Mouse (Mus musculus): Measurements from ENCODE around the gene Dok7. TPM values are rescaled to one million over a fixed set of nuclear protein-coding genes. Genes with fewer than 3 reads are reported as not detected.

The Dok7 gene
- total and polyA plus RNA-seq, 3 experiments, result not detected

GRCm38 (mm10) chr5:35112444-35112843 is 55.9 kb downstream of the Dok7 start:
- Histone ChIP-seq H3K79me2 (replicated peaks; ENCODE audit: control insufficient read depth, extremely low read depth, insufficient read depth, poor library complexity, severe bottlenecking) (no peaks in the 10 kb centered on the region), H3K4me2 (ENCODE audit: insufficient read depth, low read depth, poor library complexity, severe bottlenecking) (no peak overlapping the region), H3K4me3 (replicated peaks in 1 of 3; ENCODE audit: low read depth in 2 of 3, low read length in 2 of 3, poor library complexity in 1 of 3) (no peak overlapping the region), H3K9me3 (replicated peaks; ENCODE audit: low read length) (no peaks in the 10 kb centered on the region), H3K27me3 (replicated peaks) (peaks cover 39% of the 10 kb centered on the region), H3K4me1 (ENCODE audit: control insufficient read depth in 1 of 2, insufficient read depth in 2 of 2) (peaks cover 4 to 6% of the 10 kb centered on the region in 2 experiments; a peak in 3 of 4 replicates), H3K9ac (ENCODE audit: insufficient read depth, low read depth) (no peak overlapping the region), H3K36me3 (replicated peaks in 1 of 2; ENCODE audit: control insufficient read depth in 1 of 2, insufficient read depth in 1 of 2, low read length in 1 of 2) (no peaks in the 10 kb centered on the region), H3K27ac (ENCODE audit: insufficient read depth, low read depth) (no peak overlapping the region)
- no peak for TF ChIP-seq TCF12 (IDR thresholded peaks at IDR 0.05; ENCODE audit: low read depth, low read length)
- TF ChIP-seq RAD21 (IDR thresholded peaks at IDR 0.05; ENCODE audit: low read depth, low read length), result no peak
- TF ChIP-seq UBTF (IDR thresholded peaks at IDR 0.05; ENCODE audit: low read depth, low read length), result no peak
- TF ChIP-seq CHD2 (IDR thresholded peaks at IDR 0.05; ENCODE audit: low read length), result no peak
- no peak for TF ChIP-seq IRF4 (IDR thresholded peaks at IDR 0.05; ENCODE audit: low read depth, low read length)
- TF ChIP-seq MAX (IDR thresholded peaks at IDR 0.05; ENCODE audit: low read length), result no peak
- no peak for TF ChIP-seq E2F4 (IDR thresholded peaks at IDR 0.05; ENCODE audit: insufficient replicate concordance, low read depth, low read length)
- no peak for DNase-seq (ENCODE audit: extremely low read depth)
- in situ Hi-C loops (cut with MboI; ENCODE audit: low pct_ligation_motif_present, low pct_unique_long_range_greater_than_20kb, low sequenced_read_pairs), result no loop called here
- dilution Hi-C loops (cut with MboI; ENCODE audit: extremely low pct_ligation_motif_present, extremely low pct_unique_long_range_greater_than_20kb, low sequenced_read_pairs), result no loop called here

DNA sequence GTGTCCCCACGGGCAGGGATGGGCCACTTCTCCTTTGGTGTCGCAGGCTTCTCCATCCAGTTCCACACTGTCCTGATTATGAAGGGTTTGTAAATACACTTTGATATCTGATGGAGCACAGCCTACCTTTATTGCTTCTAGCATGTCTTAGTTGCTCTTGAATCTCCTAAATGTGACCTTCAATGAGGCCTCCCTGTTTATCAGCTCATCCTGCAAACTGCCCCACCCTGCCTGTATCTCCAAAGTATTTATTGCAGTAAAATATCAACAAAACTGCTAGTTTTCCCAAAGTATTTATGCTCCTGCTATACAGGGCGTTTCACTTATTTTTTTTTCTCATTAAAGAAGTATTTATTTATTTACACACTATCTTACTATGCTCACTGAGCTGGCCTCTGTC is 59.4 kb downstream of the Dok7 start:
- Histone ChIP-seq H3K27me3 (replicated peaks) (peaks cover 55% of the 10 kb centered on the region), H3K4me3 (replicated peaks in 1 of 3; ENCODE audit: low read depth in 2 of 3, low read length in 2 of 3, poor library complexity in 1 of 3) (no peak overlapping the region), H3K9me3 (replicated peaks; ENCODE audit: low read length) (no peaks in the 10 kb centered on the region), H3K4me2 (ENCODE audit: insufficient read depth, low read depth, poor library complexity, severe bottlenecking) (no peak overlapping the region), H3K79me2 (replicated peaks; ENCODE audit: control insufficient read depth, extremely low read depth, insufficient read depth, poor library complexity, severe bottlenecking) (no peaks in the 10 kb centered on the region), H3K27ac (ENCODE audit: insufficient read depth, low read depth) (no peak overlapping the region), H3K4me1 (ENCODE audit: control insufficient read depth in 1 of 2, insufficient read depth in 2 of 2) (peaks cover 4 to 5% of the 10 kb centered on the region in 2 experiments; a peak in 3 of 4 replicates), H3K36me3 (replicated peaks in 1 of 2; ENCODE audit: control insufficient read depth in 1 of 2, insufficient read depth in 1 of 2, low read length in 1 of 2) (no peaks in the 10 kb centered on the region), H3K9ac (ENCODE audit: insufficient read depth, low read depth) (no peak overlapping the region)
- in situ Hi-C loops (cut with MboI; ENCODE audit: low pct_ligation_motif_present, low pct_unique_long_range_greater_than_20kb, low sequenced_read_pairs) (no loop called here), dilution Hi-C loops (cut with MboI; ENCODE audit: extremely low pct_ligation_motif_present, extremely low pct_unique_long_range_greater_than_20kb, low sequenced_read_pairs) (no loop called here)
- DNase-seq (ENCODE audit: extremely low read depth), result no peak
- TF ChIP-seq RAD21 (IDR thresholded peaks at IDR 0.05; ENCODE audit: low read depth, low read length), result no peak
- TF ChIP-seq SMC3 (IDR thresholded peaks at IDR 0.05; ENCODE audit: low read depth, low read length), result no peak
- no peak for TF ChIP-seq KAT2A (IDR thresholded peaks at IDR 0.05; ENCODE audit: insufficient replicate concordance, low read length)

GRCm38 (mm10) chr5:35117633-35118032 is 61.1 kb downstream of the Dok7 start:
- Histone ChIP-seq H3K27me3 (replicated peaks) (peaks cover 69% of the 10 kb centered on the region), H3K4me2 (ENCODE audit: insufficient read depth, low read depth, poor library complexity, severe bottlenecking) (no peak overlapping the region), H3K4me1 (ENCODE audit: control insufficient read depth in 1 of 2, insufficient read depth in 2 of 2) (no peaks in the 10 kb centered on the region), H3K79me2 (replicated peaks; ENCODE audit: control insufficient read depth, extremely low read depth, insufficient read depth, poor library complexity, severe bottlenecking) (no peaks in the 10 kb centered on the region), H3K9ac (ENCODE audit: insufficient read depth, low read depth) (no peak overlapping the region), H3K9me3 (replicated peaks; ENCODE audit: low read length) (no peaks in the 10 kb centered on the region), H3K27ac (ENCODE audit: insufficient read depth, low read depth) (no peak overlapping the region), H3K4me3 (replicated peaks in 1 of 3; ENCODE audit: low read depth in 2 of 3, low read length in 2 of 3, poor library complexity in 1 of 3) (no peak overlapping the region), H3K36me3 (replicated peaks in 1 of 2; ENCODE audit: control insufficient read depth in 1 of 2, insufficient read depth in 1 of 2, low read length in 1 of 2) (no peaks in the 10 kb centered on the region)
- dilution Hi-C loops (cut with MboI; ENCODE audit: extremely low pct_ligation_motif_present, extremely low pct_unique_long_range_greater_than_20kb, low sequenced_read_pairs) (no loop called here), in situ Hi-C loops (cut with MboI; ENCODE audit: low pct_ligation_motif_present, low pct_unique_long_range_greater_than_20kb, low sequenced_read_pairs) (no loop called here)
- no peak for DNase-seq (ENCODE audit: extremely low read depth)
- TF ChIP-seq UBTF (IDR thresholded peaks at IDR 0.05; ENCODE audit: low read depth, low read length) (no peak), CHD1 (IDR thresholded peaks at IDR 0.05; ENCODE audit: low read depth, low read length) (no peak), MAX (IDR thresholded peaks at IDR 0.05; ENCODE audit: low read length) (no peak)
